Mouse (Mus musculus) C2C12 (cell line): ENCODE data around the gene Sf3a3.

Experiments used
- CTCF ChIP-seq: IDR thresholded peaks from one replicate; pipeline ENCODE4 v1.5.1; 2011; ENCODE audit not compliant: control insufficient read depth, insufficient read depth, insufficient read length
- USF1 ChIP-seq: IDR thresholded peaks from one replicate; pipeline ENCODE4 v1.6.1; 2011; ENCODE audit warnings: low read depth, mild to moderate bottlenecking, control low read depth, moderate library complexity

- TF ChIP-seq USF1 (no peak), CTCF (no peak)
These were observed 23.4 kb downstream of the Sf3a3 start for GRCm38 (mm10) chr4:124738013-124738412.
